Mouse (Mus musculus): ENCODE results near the gene Iqsec3.

Gene Iqsec3

GRCm38 (mm10) chr6:121473093-121473821 lies at the start of gene Iqsec3:
TSS of gene Iqsec3 (minus strand) at chr6:121473678.
- DNase-seq (ENCODE audit: low read depth, low spot score) = peak; percentile 83

- no peak for DNase-seq (ENCODE audit: low read depth, low spot score)
These were observed 48.7 kb upstream of the Iqsec3 start for GRCm38 (mm10) chr6:121522106-121522705.

GRCm38 (mm10) chr6:121521030-121521429 lies 47.6 kb upstream of the Iqsec3 start:
- DNase-seq (ENCODE audit: low read depth, low spot score) = no peak

GRCm38 (mm10) chr6:121519896-121520295 lies 46.4 kb upstream of the Iqsec3 start:
- peak; percentile 18 for DNase-seq (ENCODE audit: low read depth, low spot score)

GRCm38 (mm10) chr6:121519266-121519810 lies 45.9 kb upstream of the Iqsec3 start:
- DNase-seq (ENCODE audit: low read depth, low spot score) = no peak

- no peak for DNase-seq (ENCODE audit: low read depth, low spot score)
These were observed 44.2 kb upstream of the Iqsec3 start for GRCm38 (mm10) chr6:121517726-121518125.

- no peak for DNase-seq (ENCODE audit: low read depth, low spot score)
These were observed 36.9 kb upstream of the Iqsec3 start for GRCm38 (mm10) chr6:121510381-121510780.

- no peak for DNase-seq (ENCODE audit: low read depth, low spot score)
These were observed 36.4 kb upstream of the Iqsec3 start for GRCm38 (mm10) chr6:121509871-121510270.

GRCm38 (mm10) chr6:121508266-121508665 lies 34.8 kb upstream of the Iqsec3 start:
- no peak for DNase-seq (ENCODE audit: low read depth, low spot score)

- DNase-seq (ENCODE audit: low read depth, low spot score) = no peak
These were observed 27.7 kb upstream of the Iqsec3 start for GRCm38 (mm10) chr6:121501044-121501638.

GRCm38 (mm10) chr6:121499856-121500255 lies 26.4 kb upstream of the Iqsec3 start:
- no peak for DNase-seq (ENCODE audit: low read depth, low spot score)

GRCm38 (mm10) chr6:121498819-121499535 lies 25.5 kb upstream of the Iqsec3 start:
- DNase-seq (ENCODE audit: low read depth, low spot score) = no peak

- no peak for DNase-seq (ENCODE audit: low read depth, low spot score)
These were observed 22.1 kb upstream of the Iqsec3 start for GRCm38 (mm10) chr6:121495606-121496005.

- DNase-seq (ENCODE audit: low read depth, low spot score) = no peak
These were observed 21.5 kb upstream of the Iqsec3 start for GRCm38 (mm10) chr6:121495026-121495425.

- DNase-seq (ENCODE audit: low read depth, low spot score) = no peak
These were observed 20.8 kb upstream of the Iqsec3 start for GRCm38 (mm10) chr6:121494319-121494718.

- no peak for DNase-seq (ENCODE audit: low read depth, low spot score)
These were observed 17.9 kb upstream of the Iqsec3 start for GRCm38 (mm10) chr6:121491339-121491738.

- DNase-seq (ENCODE audit: low read depth, low spot score) = no peak
These were observed 1.2 kb downstream of the Iqsec3 start for GRCm38 (mm10) chr6:121472273-121472672.

- no peak for DNase-seq (ENCODE audit: low read depth, low spot score)
These were observed 5.2 kb downstream of the Iqsec3 start for GRCm38 (mm10) chr6:121468235-121468634.

GRCm38 (mm10) chr6:121462628-121463340 lies 10.7 kb downstream of the Iqsec3 start:
- DNase-seq (ENCODE audit: low read depth, low spot score) = no peak

GRCm38 (mm10) chr6:121457381-121457780 lies 16.1 kb downstream of the Iqsec3 start:
- DNase-seq (ENCODE audit: low read depth, low spot score) = no peak

- no peak for DNase-seq (ENCODE audit: low read depth, low spot score)
These were observed 16.8 kb downstream of the Iqsec3 start for GRCm38 (mm10) chr6:121456651-121457050.
